Mouse (Mus musculus): ENCODE measurements around the gene Rsg1. TPM values are rescaled to one million over a fixed set of nuclear protein-coding genes. Genes with fewer than 3 reads are reported as not detected.
A peak's percentile ranks its signal among the peaks of the same experiment; 100 is the strongest.

Rsg1 gene
- polyA plus RNA-seq, 1 experiment from 2014 or later, result 10.9 TPM

- H3K4me2 ChIP-seq, result no peak overlapping the region
- H3K27me3 ChIP-seq, result peaks cover 4% of the 10 kb centered on the region; the same call in 1 of the 2 replicates
- H3K36me3 ChIP-seq, result no peaks in the 10 kb centered on the region
- no peak overlapping the region for H3K4me3 ChIP-seq
- peaks cover 10% of the 10 kb centered on the region for H3K4me1 ChIP-seq (replicated peaks)
- 88% methylated on average over 6 of the region's 6 CpGs for WGBS
- no peak overlapping the region for H3K27ac ChIP-seq (replicated peaks)
- H3K9ac ChIP-seq, result no peak overlapping the region
- H3K9me3 ChIP-seq, result no peaks in the 10 kb centered on the region
- ATAC-seq (ENCODE audit: low FRiP score, low read depth), result no peak
These were observed 55.3 kb downstream of the Rsg1 start for GRCm38 (mm10) chr4:141269080-141269479.

DNA sequence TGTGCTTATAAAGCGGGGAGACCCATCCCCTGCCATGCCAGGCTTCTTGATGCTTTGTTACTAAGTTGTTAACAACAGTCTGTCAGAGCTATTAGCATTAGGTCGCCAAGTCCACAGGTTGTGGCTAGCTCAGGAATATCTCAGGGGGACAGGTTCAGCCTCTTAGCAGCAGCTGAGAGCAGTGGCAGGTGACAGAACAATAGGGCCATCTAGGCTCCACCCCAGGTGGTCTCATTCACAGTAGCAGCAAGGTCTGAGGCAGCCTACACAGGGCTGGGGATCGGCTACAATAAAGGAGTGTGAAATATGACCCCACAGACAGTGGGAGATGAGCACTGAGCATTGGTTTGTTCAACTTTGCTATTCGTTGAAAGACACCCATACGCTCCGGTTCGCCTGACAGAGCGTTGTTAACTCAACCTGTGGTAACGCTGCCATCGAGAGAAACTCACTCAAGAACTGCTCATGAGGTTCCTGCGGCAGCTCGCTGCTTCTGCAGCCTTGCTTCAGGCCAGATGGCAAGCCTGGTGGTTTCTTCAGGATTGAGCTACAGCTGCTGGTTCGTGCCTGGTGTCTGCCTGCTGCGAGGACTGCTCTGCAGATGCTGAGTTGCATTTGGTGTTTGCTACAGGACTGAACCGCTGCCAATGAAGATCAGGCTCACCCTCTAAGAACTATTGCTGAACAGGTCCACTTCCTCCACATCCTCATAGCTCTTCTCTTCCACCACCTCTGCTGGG, 56.6 kb downstream of the Rsg1 start:
- Histone ChIP-seq H3K4me2 (no peak overlapping the region), H3K4me3 (no peak overlapping the region), H3K27me3 (peaks cover 4% of the 10 kb centered on the region; the same call in 1 of the 2 replicates), H3K9me3 (no peaks in the 10 kb centered on the region), H3K4me1 (replicated peaks) (peaks cover 20% of the 10 kb centered on the region), H3K27ac (replicated peaks) (no peak overlapping the region), H3K9ac (no peak overlapping the region), H3K36me3 (no peaks in the 10 kb centered on the region)
- ATAC-seq (ENCODE audit: low FRiP score, low read depth), result no peak
- 56% methylated on average over 15 of the region's 15 CpGs for WGBS

- Histone ChIP-seq H3K4me3 (no peak overlapping the region), H3K4me1 (replicated peaks) (peaks cover 20% of the 10 kb centered on the region), H3K4me2 (no peak overlapping the region), H3K27me3 (peaks cover 4% of the 10 kb centered on the region; the same call in 1 of the 2 replicates), H3K36me3 (no peaks in the 10 kb centered on the region), H3K9me3 (no peaks in the 10 kb centered on the region), H3K27ac (replicated peaks) (no peak overlapping the region), H3K9ac (no peak overlapping the region)
- 77% methylated on average over 7 of the region's 7 CpGs for WGBS
- ATAC-seq (ENCODE audit: low FRiP score, low read depth), result no peak
These were observed 57.5 kb downstream of the Rsg1 start for GRCm38 (mm10) chr4:141271228-141271627.

DNA sequence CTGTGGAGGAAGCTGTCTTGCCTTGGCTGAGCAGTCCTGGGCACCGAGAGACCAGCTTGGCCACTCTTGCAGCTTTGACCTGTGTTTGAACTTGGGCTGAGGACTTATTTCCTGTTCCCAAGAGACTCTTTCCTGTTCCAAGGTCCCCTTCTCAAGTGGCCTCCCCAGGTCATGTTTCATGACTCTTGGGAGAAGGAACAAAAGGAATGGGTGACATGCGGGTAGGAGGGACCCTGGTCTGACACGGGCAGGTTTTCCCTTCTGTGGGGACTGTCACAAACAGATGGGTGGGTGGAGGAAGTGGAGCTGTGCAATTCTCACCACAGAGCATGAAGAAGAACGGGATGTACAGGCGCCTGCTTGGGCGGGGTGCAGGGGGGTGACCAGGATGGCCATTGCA, 58.0 kb downstream of the Rsg1 start:
- H3K4me2 ChIP-seq, result no peak overlapping the region
- WGBS, result 87% methylated on average over 6 of the region's 6 CpGs
- no peak overlapping the region for H3K9ac ChIP-seq
- H3K36me3 ChIP-seq, result no peaks in the 10 kb centered on the region
- no peaks in the 10 kb centered on the region for H3K9me3 ChIP-seq
- peaks cover 4% of the 10 kb centered on the region; the same call in 1 of the 2 replicates for H3K27me3 ChIP-seq
- H3K4me1 ChIP-seq (replicated peaks), result peaks cover 20% of the 10 kb centered on the region
- no peak overlapping the region for H3K4me3 ChIP-seq
- no peak overlapping the region for H3K27ac ChIP-seq (replicated peaks)
- ATAC-seq (ENCODE audit: low FRiP score, low read depth), result no peak

DNA sequence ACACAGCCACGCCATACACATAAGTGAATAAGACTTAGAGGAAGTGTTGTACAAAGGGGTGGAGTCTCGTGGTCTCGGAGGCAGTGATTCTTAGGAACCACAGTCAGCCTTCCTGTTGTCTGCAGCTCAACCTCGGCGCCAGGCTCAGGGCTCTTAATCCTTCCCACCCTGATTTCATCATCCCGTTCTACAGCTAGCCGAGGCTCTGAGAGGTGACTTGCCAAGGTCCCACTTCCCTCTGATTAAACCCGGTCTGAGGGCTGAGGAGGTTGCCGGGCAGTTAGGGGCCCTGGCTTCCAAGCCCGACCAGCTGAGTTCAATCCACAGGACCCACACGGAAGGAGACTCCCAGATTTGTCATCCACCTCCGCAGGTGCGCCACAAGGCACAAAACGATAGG, 59.1 kb downstream of the Rsg1 start:
- no peaks in the 10 kb centered on the region for H3K9me3 ChIP-seq
- H3K27me3 ChIP-seq, result peaks cover 4% of the 10 kb centered on the region; the same call in 1 of the 2 replicates
- H3K4me1 ChIP-seq (replicated peaks), result peaks cover 20% of the 10 kb centered on the region
- no peaks in the 10 kb centered on the region for H3K36me3 ChIP-seq
- H3K9ac ChIP-seq, result peak overlapping the region; percentile 35; the same call in 1 of the 2 replicates
- H3K4me3 ChIP-seq, result 0 out of 2 replicates have a peak overlapping the region, but pooled peaks have one; percentile 15
- H3K4me2 ChIP-seq, result peak overlapping the region; percentile 47
- H3K27ac ChIP-seq (replicated peaks), result no peak overlapping the region
- WGBS, result 22% methylated on average over 14 of the region's 14 CpGs
- no peak for ATAC-seq (ENCODE audit: low FRiP score, low read depth)

- Histone ChIP-seq H3K4me3 (0 out of 2 replicates have a peak overlapping the region, but pooled peaks have one; percentile 15), H3K9me3 (no peaks in the 10 kb centered on the region), H3K4me1 (replicated peaks) (peaks cover 20% of the 10 kb centered on the region), H3K9ac (peak overlapping the region; percentile 35; the same call in 1 of the 2 replicates), H3K27ac (replicated peaks) (no peak overlapping the region), H3K27me3 (peaks cover 4% of the 10 kb centered on the region; the same call in 1 of the 2 replicates), H3K36me3 (no peaks in the 10 kb centered on the region), H3K4me2 (peak overlapping the region; percentile 47)
- ATAC-seq (ENCODE audit: low FRiP score, low read depth), result peak; percentile 75
- 21% methylated on average over 12 of the region's 12 CpGs for whole genome bisulfite sequencing
These were observed 59.5 kb downstream of the Rsg1 start for GRCm38 (mm10) chr4:141273296-141273695.

DNA sequence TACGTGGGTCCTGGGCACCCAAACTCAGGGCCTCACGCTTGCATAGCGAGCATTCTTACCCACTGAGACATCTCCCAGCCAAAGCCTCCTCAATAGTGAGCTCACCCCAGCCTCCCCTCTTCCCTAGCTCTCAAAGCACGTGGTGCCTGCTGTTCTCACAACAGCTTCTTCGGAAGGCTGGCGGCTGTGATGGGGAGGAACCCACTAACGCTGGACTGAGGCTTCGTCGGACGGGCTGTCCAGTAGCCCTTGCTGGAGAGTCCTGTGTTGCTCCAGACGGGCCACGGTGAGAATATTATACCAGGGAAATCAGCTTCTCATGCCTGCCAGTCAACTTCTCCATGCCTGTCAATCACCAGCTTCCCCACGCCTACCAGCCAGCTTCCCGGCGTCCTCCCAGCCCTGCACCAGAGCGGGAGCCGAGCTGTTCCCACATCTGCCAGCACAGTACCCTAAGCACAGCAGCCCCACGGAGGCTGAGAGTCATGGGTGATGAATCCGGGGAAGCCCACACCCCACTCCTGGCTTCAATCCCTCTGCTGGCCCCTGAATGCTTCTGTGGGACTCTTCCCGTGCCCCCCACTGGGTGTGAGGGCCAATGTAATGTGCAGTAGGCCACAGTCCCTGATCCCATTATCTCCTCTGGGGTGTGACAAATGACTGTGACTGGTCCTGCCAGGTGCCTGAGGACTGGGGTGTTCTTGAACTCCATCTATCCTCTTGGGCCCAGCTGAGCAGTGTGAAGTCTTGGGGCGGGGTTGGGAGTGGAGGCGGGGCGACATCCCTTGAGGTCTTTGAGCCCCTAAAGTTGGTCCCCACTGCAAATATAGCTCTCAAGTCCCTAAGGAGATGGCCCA, 61.0 kb downstream of the Rsg1 start:
- Histone ChIP-seq H3K27ac (replicated peaks) (no peak overlapping the region), H3K36me3 (no peaks in the 10 kb centered on the region), H3K4me2 (peak overlapping the region; percentile 40), H3K4me3 (no peak overlapping the region), H3K27me3 (peaks cover 4% of the 10 kb centered on the region; the same call in 1 of the 2 replicates), H3K9ac (no peak overlapping the region), H3K4me1 (replicated peaks) (peaks cover 20% of the 10 kb centered on the region), H3K9me3 (no peaks in the 10 kb centered on the region)
- WGBS, result 27% methylated on average over 23 of the region's 23 CpGs
- ATAC-seq (ENCODE audit: low FRiP score, low read depth), result peak; percentile 40; the same call in 1 of the 2 replicates

Other genes starting within 250 kb of the Rsg1 start
- gene Atp13a2, start 227.1 kb upstream of the Rsg1 start, polyA plus RNA-seq (2015; fragmentation: Nextera tagmentation; extraction: Ambion mirVana), result 181 and 193 TPM in 2 replicates
- gene Mfap2, start 203.5 kb upstream of the Rsg1 start, polyA plus RNA-seq (2015; fragmentation: Nextera tagmentation; extraction: Ambion mirVana), result 161 and 173 TPM in 2 replicates
- gene Crocc, start 153.4 kb upstream of the Rsg1 start, polyA plus RNA-seq (2015; fragmentation: Nextera tagmentation; extraction: Ambion mirVana), result 6.2 and 7.7 TPM in 2 replicates
- 50.6 and 56.2 TPM in 2 replicates for gene Necap2, start 135.6 kb upstream of the Rsg1 start, polyA plus RNA-seq (2015; fragmentation: Nextera tagmentation; extraction: Ambion mirVana)
- gene Spata21, start 125.6 kb upstream of the Rsg1 start, polyA plus RNA-seq (2015; fragmentation: Nextera tagmentation; extraction: Ambion mirVana), result 0.43 and 0.71 TPM in 2 replicates
- gene Szrd1, start 74.2 kb upstream of the Rsg1 start, polyA plus RNA-seq (2015; fragmentation: Nextera tagmentation; extraction: Ambion mirVana), result 24.9 TPM in 2 replicates
- 23.7 and 25.2 TPM in 2 replicates for gene Fbxo42, start 66.0 kb upstream of the Rsg1 start, polyA plus RNA-seq (2015; fragmentation: Nextera tagmentation; extraction: Ambion mirVana)
- 1.5 and 1.7 TPM in 2 replicates for gene Arhgef19, start 25.5 kb downstream of the Rsg1 start, polyA plus RNA-seq (2015; fragmentation: Nextera tagmentation; extraction: Ambion mirVana)
- gene Epha2, start 87.3 kb downstream of the Rsg1 start, polyA plus RNA-seq (2015; fragmentation: Nextera tagmentation; extraction: Ambion mirVana), result 1.4 and 1.5 TPM in 2 replicates
- 42.1 and 42.5 TPM in 2 replicates for gene Fam131c, start 154.3 kb downstream of the Rsg1 start, polyA plus RNA-seq (2015; fragmentation: Nextera tagmentation; extraction: Ambion mirVana)
- 0.52 and 0.65 TPM in 2 replicates for gene Clcnka, start 184.8 kb downstream of the Rsg1 start, polyA plus RNA-seq (2015; fragmentation: Nextera tagmentation; extraction: Ambion mirVana)
- not detected in 2 replicates for gene Clcnkb, start 202.1 kb downstream of the Rsg1 start, polyA plus RNA-seq (2015; fragmentation: Nextera tagmentation; extraction: Ambion mirVana)
- not detected in 2 replicates for gene Hspb7, start 206.8 kb downstream of the Rsg1 start, polyA plus RNA-seq (2015; fragmentation: Nextera tagmentation; extraction: Ambion mirVana)
- 0.39 TPM in 1 of 2 replicates, not detected in the other for gene Srarp, start 222.1 kb downstream of the Rsg1 start, polyA plus RNA-seq (2015; fragmentation: Nextera tagmentation; extraction: Ambion mirVana)
- 39.7 and 42.7 TPM in 2 replicates for gene Zbtb17, start 230.7 kb downstream of the Rsg1 start, polyA plus RNA-seq (2015; fragmentation: Nextera tagmentation; extraction: Ambion mirVana)